Mouse (Mus musculus) limb, embryonic 13.5 days (tissue): ENCODE measurements at regions not wholly inside any gene's neighbourhood (a gene's known extent, or its start where the extent isn't known, plus 50 kb on each side); places are given as distances from the start of the nearest gene placed in this dataset.

ENCODE experiments used
- ATAC-seq: fragments of 200-750 bp; cut with Nextera tagmentation; 2 replicates; pipeline ENCODE4 v1.8.0; 2017; ENCODE audit warnings: low read depth, moderate number of reproducible peaks, moderate TSS enrichment; ENCODE audit not compliant: low FRiP score
- H3K27ac ChIP-seq: fragments of 300-500 bp; sonication (generic); 2 replicates; pipeline ENCODE4 v1.5.1; 2015; ENCODE audit warnings: inconsistent platforms, mild to moderate bottlenecking, moderate library complexity
- H3K27me3 ChIP-seq: fragments of 300-500 bp; sonication (generic); 2 replicates; pipeline ENCODE4 v1.6.1; 2015; ENCODE audit warnings: mild to moderate bottlenecking, inconsistent platforms
- H3K36me3 ChIP-seq: fragments of 300-500 bp; sonication (generic); 2 replicates; pipeline ENCODE4 v1.6.1; 2015; ENCODE audit warnings: inconsistent platforms, mild to moderate bottlenecking, moderate library complexity
- H3K4me1 ChIP-seq: fragments of 300-500 bp; sonication (generic); 2 replicates; pipeline ENCODE4 v1.6.1; 2015; ENCODE audit warnings: inconsistent platforms
- H3K4me2 ChIP-seq: fragments of 300-500 bp; sonication (generic); replicated peaks from 2 replicates; pipeline ENCODE4 v1.6.1; 2015; ENCODE audit warnings: inconsistent platforms, mild to moderate bottlenecking, moderate library complexity
- H3K4me3 ChIP-seq: fragments of 300-500 bp; sonication (generic); 2 replicates; pipeline ENCODE4 v1.5.1; 2015; ENCODE audit warnings: moderate library complexity, mild to moderate bottlenecking, inconsistent platforms
- H3K9ac ChIP-seq: fragments of 300-500 bp; sonication (generic); 2 replicates; pipeline ENCODE4 v1.6.1; 2015; ENCODE audit warnings: mild to moderate bottlenecking, inconsistent platforms
- H3K9me3 ChIP-seq: fragments of 300-500 bp; sonication (generic); 2 replicates; pipeline ENCODE4 v1.6.1; 2016; ENCODE audit warnings: inconsistent platforms
- WGBS: fragments of 180-500 bp; shearing (Covaris S2); methylation state at CpG from one replicate; pipeline ENCODE4 v1.1.7; 2015; 5-methylcytosine and 5-hydroxymethylcytosine counted together

DNA sequence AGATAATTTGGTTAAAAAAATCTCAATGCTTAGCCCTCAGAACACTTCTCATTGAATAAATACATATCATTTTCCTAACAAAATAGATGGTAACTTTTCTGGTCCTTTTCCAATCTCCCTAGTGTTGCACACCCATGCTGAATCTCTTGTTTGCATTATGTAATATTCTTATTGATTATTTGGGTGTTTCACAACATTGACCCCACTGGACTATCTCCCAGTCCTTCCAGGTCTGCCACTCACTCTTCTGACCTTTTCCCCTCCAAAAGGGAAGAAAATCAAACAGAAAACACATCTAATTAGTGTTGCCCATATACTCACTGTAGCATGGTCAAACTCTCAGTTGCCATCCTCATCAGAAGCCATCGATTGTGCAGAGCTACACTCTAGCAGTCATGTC lies 305.7 kb downstream of the 9330182O14Rik start:
- Histone ChIP-seq H3K4me3 (no peak overlapping the region), H3K4me2 (no peak overlapping the region), H3K4me1 (no peaks in the 10 kb centered on the region), H3K36me3 (no peaks in the 10 kb centered on the region), H3K27me3 (no peaks in the 10 kb centered on the region), H3K27ac (no peak overlapping the region), H3K9ac (no peak overlapping the region), H3K9me3 (no peaks in the 10 kb centered on the region)
- ATAC-seq: no peak
- WGBS: 93% methylated on average over 1 of the region's 1 CpGs

DNA sequence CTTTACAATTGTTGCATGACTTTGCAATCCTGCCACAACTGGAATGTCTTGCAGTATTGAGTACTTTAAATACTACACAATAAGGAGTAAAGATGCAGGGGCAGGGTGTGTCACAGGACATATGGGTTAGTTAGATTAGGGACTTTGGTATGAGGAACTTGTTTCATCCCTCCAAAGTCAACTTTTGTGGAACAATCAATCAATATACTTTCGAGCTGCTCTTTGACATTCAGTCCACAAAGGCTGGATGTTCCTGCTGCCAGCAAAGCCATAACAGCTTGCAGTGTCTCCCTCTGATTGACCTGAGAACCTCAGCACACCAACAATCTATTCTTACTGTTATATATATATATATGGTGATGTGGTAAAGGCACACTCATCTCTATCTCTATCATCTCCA lies 314.5 kb downstream of the 9330182O14Rik start:
- Histone ChIP-seq H3K27me3 (no peaks in the 10 kb centered on the region), H3K4me2 (no peak overlapping the region), H3K4me3 (no peak overlapping the region), H3K27ac (no peak overlapping the region), H3K36me3 (no peaks in the 10 kb centered on the region), H3K9me3 (no peaks in the 10 kb centered on the region), H3K4me1 (no peaks in the 10 kb centered on the region), H3K9ac (no peak overlapping the region)
- WGBS: 80% methylated on average over 1 of the region's 1 CpGs
- no peak for ATAC-seq

DNA sequence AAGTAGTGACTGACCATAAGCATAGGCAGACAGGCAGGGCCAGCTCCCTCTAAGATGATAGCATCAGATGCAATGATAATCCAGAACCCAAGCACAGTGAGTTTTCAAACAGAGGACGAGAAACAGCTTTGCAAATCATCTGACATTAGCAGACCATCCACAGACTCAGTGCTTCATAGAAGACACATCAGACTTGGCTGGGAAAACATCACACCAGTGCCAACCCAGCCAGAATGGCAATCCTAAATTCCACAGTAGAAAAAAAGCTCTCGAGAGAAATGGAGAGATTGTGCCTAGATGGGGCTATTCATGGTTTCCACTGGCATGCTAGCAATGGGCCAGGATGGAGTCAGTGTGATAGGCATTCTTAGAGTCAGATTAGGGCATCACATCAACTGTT lies 319.1 kb downstream of the 9330182O14Rik start:
- no peaks in the 10 kb centered on the region for H3K4me1 ChIP-seq
- no peak overlapping the region for H3K4me2 ChIP-seq
- no peak for ATAC-seq
- H3K36me3 ChIP-seq: no peaks in the 10 kb centered on the region
- H3K27ac ChIP-seq: no peak overlapping the region
- no peak overlapping the region for H3K9ac ChIP-seq
- H3K4me3 ChIP-seq: no peak overlapping the region
- WGBS: 85% methylated on average over 2 of the region's 2 CpGs
- no peaks in the 10 kb centered on the region for H3K27me3 ChIP-seq
- no peaks in the 10 kb centered on the region for H3K9me3 ChIP-seq

DNA sequence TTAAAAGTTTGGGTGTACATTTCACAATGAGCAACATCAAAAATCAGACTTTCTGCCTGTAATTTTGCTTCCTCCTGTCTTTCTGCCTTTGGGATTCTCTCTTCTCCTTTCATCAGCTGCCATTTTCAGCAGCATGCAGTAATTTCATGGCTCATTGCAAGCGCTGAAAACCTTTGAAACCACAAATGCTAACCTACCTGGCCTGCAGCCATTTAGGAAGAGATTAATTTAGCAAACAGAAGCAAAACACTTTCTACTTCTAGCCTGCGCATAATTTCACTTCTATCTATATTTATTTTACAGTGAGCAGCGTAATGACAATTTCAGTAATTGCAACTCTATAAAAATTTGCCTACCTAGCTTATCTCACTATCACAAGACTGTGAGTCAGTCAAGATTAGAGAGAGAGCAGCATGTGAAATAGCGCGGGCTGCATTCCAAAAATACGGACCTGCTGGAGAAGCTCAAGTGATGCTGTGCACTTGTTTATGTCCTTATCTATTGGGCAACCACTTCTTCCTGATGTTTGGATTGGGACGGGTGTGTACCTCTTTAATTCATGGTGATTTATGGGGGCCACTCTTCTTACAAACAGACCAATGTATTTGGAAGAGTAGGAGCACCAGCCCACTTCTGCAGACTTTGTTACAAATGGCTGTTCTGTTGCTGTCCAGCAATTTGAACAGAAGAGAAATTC lies 341.6 kb downstream of the 9330182O14Rik start:
- Histone ChIP-seq H3K4me2 (no peak overlapping the region), H3K36me3 (no peaks in the 10 kb centered on the region), H3K9me3 (no peaks in the 10 kb centered on the region), H3K27me3 (no peaks in the 10 kb centered on the region), H3K27ac (no peak overlapping the region), H3K9ac (no peak overlapping the region), H3K4me1 (no peaks in the 10 kb centered on the region), H3K4me3 (no peak overlapping the region)
- ATAC-seq: no peak
- 65% methylated on average over 7 of the region's 7 CpGs for WGBS

DNA sequence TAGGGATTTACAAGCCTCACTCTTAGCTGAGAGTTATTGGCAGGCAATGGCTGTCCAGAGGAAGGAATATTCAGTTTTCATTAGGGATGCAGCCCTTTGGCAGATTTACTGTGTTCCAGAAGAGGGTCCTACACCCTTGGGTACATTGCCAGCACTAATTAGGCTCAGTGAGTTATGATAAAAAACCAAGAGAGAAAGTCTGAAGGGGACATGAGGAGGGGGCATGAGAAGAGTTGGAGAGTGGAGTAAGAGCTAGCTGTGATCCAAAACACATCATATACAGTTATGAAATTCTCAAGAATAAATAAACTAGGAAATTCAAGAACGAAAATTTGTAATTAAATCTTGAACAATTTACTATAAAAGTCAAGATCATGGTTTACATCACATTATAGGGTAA lies 346.2 kb downstream of the 9330182O14Rik start:
- Histone ChIP-seq H3K27me3 (no peaks in the 10 kb centered on the region), H3K9ac (no peak overlapping the region), H3K9me3 (no peaks in the 10 kb centered on the region), H3K4me2 (no peak overlapping the region), H3K27ac (no peak overlapping the region), H3K4me3 (no peak overlapping the region), H3K4me1 (no peaks in the 10 kb centered on the region), H3K36me3 (no peaks in the 10 kb centered on the region)
- WGBS: 70% methylated on average over 1 of the region's 1 CpGs
- no peak for ATAC-seq

DNA sequence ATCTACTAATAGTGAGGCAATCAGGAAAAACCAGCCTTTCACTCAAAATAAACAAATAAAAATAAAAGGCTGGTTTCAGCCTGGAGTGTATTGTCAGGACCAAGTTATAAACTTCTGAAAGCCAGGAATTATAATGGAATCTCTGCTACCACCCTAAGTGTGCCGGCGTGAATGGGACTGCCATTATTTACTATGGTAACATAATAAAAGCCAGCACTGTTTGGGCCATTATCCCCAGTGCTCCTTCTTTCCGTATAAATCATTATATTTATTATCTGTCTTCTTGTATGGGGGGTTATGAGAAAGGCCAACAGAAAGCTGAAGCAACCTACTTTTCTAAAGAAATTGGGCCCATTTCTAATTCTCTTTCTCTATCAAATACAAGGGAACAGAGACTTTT lies 347.1 kb downstream of the 9330182O14Rik start:
- Histone ChIP-seq H3K9ac (no peak overlapping the region), H3K36me3 (no peaks in the 10 kb centered on the region), H3K4me1 (no peaks in the 10 kb centered on the region), H3K27me3 (no peaks in the 10 kb centered on the region), H3K27ac (no peak overlapping the region), H3K9me3 (no peaks in the 10 kb centered on the region), H3K4me2 (no peak overlapping the region), H3K4me3 (no peak overlapping the region)
- 12% methylated on average over 3 of the region's 3 CpGs for WGBS
- no peak for ATAC-seq

DNA sequence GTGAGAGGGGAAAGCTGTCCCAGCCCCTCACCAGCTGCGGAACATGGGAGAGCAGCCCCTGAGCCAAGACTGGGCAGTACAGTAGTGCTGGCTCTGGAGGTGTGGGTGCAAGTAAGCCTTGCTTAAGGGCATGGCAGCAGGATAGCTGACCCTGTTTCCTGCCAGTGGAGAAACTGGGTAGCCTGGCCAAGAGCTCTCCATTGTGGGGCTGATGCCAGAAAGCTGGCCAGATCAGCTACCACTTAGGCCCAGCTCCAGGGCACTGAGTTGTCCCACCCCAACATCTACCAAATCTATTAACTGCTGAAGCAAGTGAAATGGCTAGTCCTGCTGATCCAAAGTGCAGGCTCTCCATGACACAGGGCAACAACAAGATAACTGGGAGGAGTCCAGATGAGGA lies 351.8 kb downstream of the 9330182O14Rik start:
- H3K9ac ChIP-seq: no peak overlapping the region
- H3K27me3 ChIP-seq: no peaks in the 10 kb centered on the region
- no peak overlapping the region for H3K4me2 ChIP-seq
- no peaks in the 10 kb centered on the region for H3K36me3 ChIP-seq
- H3K4me1 ChIP-seq: no peaks in the 10 kb centered on the region
- H3K27ac ChIP-seq: no peak overlapping the region
- H3K9me3 ChIP-seq: no peaks in the 10 kb centered on the region
- no peak overlapping the region for H3K4me3 ChIP-seq
- WGBS: 88% methylated on average over 1 of the region's 1 CpGs
- no peak for ATAC-seq

DNA sequence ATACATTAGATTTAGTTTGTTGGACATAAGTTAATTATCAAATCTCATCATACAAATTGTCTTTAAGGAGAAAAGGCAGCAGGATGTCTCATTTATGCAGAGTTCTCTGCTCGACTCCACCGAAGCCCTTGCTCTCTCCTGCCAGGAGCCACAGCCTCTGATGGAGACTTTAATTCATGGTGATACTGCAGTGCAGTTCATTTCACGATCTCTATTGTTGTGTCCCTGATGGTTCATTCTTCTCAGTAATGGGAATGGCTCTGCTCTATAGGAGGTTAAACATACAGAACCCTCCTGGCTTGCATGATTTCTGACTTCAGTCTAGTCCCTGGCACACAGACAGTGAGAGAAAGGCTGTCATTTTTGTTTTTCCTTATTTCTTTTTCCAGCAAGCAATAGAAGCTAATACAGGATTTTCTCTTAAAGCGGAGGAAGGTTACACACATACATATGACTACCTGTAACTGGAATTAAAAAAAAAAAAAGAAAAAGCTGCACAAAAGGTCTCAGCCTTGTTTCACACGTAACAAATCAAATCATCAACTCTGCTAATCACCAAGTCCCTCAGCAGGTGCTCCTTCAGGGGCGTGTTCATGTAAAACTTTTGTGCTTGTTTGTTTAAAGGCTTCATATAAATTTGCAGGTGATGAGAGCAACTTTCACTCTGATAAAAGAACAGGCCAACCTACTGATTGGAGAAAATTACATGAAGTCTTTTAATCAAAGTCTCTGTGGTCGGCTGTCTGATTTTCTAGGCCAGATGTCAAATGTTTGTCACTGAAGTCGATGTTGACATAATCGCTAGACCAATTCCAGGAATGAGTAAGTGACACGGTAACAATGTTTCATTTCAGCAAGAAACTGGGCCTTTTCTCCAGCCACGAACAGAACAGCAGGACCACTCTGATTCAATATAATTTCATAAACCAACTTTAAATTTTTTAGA lies 367.3 kb downstream of the 9330182O14Rik start:
- no peak for ATAC-seq
- Histone ChIP-seq H3K9me3 (no peaks in the 10 kb centered on the region), H3K27ac (no peak overlapping the region), H3K36me3 (no peaks in the 10 kb centered on the region), H3K9ac (no peak overlapping the region), H3K27me3 (no peaks in the 10 kb centered on the region), H3K4me1 (0 out of 2 replicates have a peak, but pooled peaks cover 2% of the 10 kb centered on the region), H3K4me3 (no peak overlapping the region), H3K4me2 (no peak overlapping the region)
- WGBS: 39% methylated on average over 11 of the region's 11 CpGs

DNA sequence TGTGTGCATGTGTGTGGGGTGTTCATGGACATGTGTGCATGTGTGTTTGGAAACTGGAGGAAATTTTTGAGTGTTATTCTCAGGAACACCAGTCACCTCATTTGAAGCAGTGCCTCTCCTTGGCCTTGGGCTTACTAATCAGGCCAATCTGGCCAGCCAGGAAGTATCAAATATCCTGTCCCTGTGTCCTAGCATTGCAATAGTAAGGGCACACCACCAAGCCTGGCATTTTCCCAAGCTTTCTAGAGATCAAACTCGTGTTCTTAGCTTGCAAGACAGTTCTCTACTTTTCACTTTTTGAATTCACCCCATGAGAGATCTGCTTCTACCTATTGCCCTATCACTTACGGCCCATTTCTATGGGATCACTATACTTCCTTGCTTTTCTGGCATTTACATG lies 376.7 kb downstream of the 9330182O14Rik start:
- no peak for ATAC-seq
- WGBS: 60% methylated on average over 2 of the region's 2 CpGs
- H3K9me3 ChIP-seq: no peaks in the 10 kb centered on the region
- H3K4me1 ChIP-seq: no peaks in the 10 kb centered on the region
- no peak overlapping the region for H3K9ac ChIP-seq
- H3K27ac ChIP-seq: no peak overlapping the region
- no peaks in the 10 kb centered on the region for H3K36me3 ChIP-seq
- no peaks in the 10 kb centered on the region for H3K27me3 ChIP-seq
- H3K4me2 ChIP-seq: no peak overlapping the region
- no peak overlapping the region for H3K4me3 ChIP-seq

DNA sequence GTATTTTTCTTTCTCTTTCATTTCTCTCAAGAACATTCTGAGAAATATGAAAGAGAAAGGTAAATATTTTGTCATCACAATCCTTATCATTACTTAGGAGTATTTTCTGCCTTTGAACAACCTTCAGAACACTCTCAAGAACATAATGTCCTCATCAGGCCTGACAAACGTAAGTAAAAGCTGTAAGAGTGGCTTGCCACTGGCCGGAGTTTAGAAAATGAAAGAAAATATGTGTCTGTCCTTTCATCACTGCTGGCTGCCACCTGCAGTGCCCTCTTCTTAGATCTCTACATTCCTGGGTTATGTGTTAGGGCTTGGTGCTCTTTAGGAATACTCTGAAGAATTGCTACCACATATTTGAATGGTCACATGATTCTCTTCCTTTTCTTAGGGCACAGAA lies 390.2 kb downstream of the 9330182O14Rik start:
- WGBS: 54% methylated on average over 2 of the region's 2 CpGs

DNA sequence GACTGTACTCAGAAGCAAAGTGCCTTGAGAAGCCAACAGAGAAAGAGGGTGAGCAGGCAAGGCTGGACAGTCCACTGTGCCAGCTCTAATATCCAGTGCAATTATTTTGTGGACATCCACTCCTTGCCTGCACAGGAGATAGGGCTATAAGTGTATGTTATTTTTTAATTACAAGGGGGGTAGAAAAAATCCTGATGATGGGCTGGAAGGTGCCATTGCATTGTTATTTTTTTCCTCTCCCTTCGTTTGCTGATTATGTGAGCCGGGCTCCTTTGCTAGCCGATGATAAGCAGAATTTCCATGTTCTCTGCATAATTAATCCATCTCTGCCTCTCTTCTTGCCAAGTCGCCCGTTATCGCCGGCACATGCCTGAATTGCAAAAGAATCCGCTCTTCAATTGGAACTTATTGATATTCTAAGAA lies 399.3 kb downstream of the 9330182O14Rik start:
- ATAC-seq: no peak
- Histone ChIP-seq H3K4me2 (no peak overlapping the region), H3K9me3 (no peaks in the 10 kb centered on the region), H3K27me3 (no peaks in the 10 kb centered on the region), H3K36me3 (no peaks in the 10 kb centered on the region), H3K4me1 (no peaks in the 10 kb centered on the region), H3K27ac (no peak overlapping the region), H3K9ac (no peak overlapping the region), H3K4me3 (no peak overlapping the region)
- 87% methylated on average over 8 of the region's 8 CpGs for WGBS

More for the DNA sequence above, 390.2 kb downstream of the 9330182O14Rik start:
- no peak overlapping the region for H3K9ac ChIP-seq
- H3K36me3 ChIP-seq: no peaks in the 10 kb centered on the region
- H3K4me3 ChIP-seq: no peak overlapping the region
- no peak overlapping the region for H3K4me2 ChIP-seq
- no peaks in the 10 kb centered on the region for H3K9me3 ChIP-seq
- no peaks in the 10 kb centered on the region for H3K4me1 ChIP-seq
- no peak overlapping the region for H3K27ac ChIP-seq
- ATAC-seq: no peak
- no peaks in the 10 kb centered on the region for H3K27me3 ChIP-seq

DNA sequence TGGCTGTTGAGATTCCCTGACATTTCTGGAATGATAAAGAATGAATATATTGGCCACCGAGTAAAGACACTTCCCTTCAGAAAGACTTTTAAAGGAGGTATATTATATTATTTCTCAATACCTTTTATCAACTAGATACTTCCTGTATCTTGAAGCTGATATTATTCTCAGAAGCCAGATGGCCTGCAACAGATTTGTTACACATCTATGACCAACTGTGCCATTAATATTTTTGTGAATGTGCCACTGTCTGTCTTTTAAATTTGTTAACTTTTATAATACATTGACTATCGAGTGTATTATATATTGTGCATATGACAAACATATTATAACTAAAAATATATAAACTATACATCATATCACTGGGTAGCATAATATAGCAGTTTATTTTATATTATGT lies 427.5 kb downstream of the 9330182O14Rik start:
- Histone ChIP-seq H3K27me3 (no peaks in the 10 kb centered on the region), H3K9ac (no peak overlapping the region), H3K27ac (no peak overlapping the region), H3K9me3 (no peaks in the 10 kb centered on the region), H3K36me3 (no peaks in the 10 kb centered on the region), H3K4me3 (no peak overlapping the region), H3K4me1 (peaks cover 9% of the 10 kb centered on the region), H3K4me2 (no peak overlapping the region)
- ATAC-seq: no peak
- WGBS: 76% methylated on average over 2 of the region's 2 CpGs
